Mouse (Mus musculus): ENCODE results near the gene BC004004. TPM values are rescaled to one million over a fixed set of nuclear protein-coding genes. Genes with fewer than 3 reads are reported as not detected.
A peak's percentile ranks its signal among the peaks of the same experiment; 100 is the strongest.
"Not testable (repeated sequence)": the region's sequence is repeated elsewhere in the genome, so short reads cannot be mapped to it uniquely, and the experiment has no call there.

The BC004004 gene
- total RNA-seq, 2 experiments from 2014 or later = 96.8 to 96.9 TPM

DNA sequence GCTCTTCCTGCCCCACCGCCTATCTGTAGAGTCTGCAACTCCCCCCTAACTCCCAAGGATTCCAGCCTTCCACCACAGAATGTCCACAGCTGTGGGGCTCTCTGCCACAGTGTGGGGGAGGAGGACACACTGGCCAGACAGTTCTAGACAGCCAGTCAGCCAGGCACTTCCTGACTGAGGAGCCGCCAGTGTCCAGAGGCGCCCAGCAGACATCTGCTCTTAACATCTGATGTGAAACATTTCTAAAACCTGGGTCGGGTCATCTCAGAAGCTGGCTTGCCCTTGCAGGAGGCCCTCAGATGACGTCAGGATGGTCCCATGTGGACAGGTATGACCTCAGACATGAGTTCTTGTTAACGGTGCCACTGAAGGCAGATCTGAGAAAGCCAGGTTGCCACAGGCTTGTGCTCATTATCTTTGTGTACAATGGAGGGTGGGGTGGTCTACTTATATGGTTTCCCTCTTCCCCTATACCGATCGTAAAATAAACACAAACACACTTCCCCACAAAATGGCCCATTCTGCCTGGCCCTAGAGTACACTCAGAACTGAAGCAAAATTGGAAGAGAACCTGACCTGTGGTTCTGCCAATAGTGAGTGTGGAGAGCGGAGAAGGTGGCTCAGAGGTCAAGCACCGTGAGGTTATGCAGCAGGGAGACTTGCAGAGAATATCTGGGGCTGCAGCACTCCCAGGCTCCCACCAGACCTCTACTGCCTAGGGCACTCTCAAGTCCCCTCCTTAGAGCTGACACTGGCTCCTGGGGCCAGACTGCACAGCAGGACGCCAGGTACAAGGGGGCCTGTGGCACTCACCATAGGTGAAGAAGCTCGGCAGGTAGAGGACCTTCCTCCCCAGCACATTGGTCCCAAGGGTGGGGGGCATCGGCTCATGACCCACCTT is 73.7 kb downstream of the BC004004 start:
- no peak for DNase-seq (ENCODE audit: extremely low spot score in 1 of 2, low spot score in 1 of 2)

DNA sequence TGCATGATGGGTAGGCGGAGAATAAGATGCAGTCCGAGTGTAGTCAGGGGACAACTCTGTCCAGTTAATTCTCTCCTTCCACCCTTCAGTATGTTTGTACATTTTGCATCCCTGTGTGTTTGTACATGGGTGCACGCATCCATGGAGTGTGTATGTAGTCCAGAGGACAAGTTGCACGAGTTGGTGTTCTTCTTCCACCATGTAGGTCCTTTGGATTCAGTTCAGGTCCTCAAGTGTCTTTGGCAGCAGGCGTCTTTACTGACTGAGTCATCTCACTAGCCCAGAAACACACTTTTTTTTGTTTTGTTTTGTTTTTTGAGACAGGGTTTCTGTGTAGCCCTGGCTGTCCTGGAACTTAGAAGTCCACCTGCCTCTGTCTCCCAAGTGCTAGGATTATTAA is 74.7 kb downstream of the BC004004 start:
- no peak for DNase-seq (ENCODE audit: extremely low spot score in 1 of 2, low spot score in 1 of 2)

GRCm38 (mm10) chr17:29345272-29345671 is 76.7 kb downstream of the BC004004 start:
- no peak for DNase-seq (ENCODE audit: extremely low spot score in 1 of 2, low spot score in 1 of 2)

DNA sequence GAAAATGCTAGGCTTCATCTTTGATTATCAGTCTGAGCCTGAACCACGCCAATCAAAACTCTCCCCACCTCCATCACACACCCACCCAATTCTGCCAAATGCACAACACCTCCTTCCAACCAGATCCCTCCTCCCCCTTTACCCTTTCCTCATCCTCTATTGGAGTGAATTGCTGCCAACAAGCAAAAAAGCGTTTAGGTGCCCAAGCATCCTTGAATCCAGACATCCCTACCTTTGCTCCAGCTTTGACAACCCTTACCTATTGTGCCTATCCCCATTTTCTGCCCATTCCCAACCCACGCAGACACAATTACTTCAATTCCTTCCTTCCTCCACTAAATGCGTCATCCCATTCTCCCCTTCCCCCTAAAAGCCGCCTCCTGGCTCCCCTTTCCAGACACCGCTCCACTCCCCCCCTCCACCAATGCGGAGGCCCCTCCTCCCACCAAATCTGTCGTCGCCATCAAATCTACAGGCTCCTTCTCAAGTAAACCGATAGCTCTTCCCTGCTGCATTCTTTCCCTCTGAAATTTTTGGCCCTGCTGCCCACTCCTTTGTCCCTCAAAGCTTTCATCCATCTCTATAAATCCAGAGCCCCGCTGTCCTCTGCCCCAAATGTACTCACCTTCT is 78.0 kb downstream of the BC004004 start:
- DNase-seq (ENCODE audit: extremely low spot score in 1 of 2, low spot score in 1 of 2) = peak in 1 of 2 experiments; percentile 41

GRCm38 (mm10) chr17:29347126-29347644 is 78.6 kb downstream of the BC004004 start:
- peak in 1 of 2 experiments; percentile 46 for DNase-seq (ENCODE audit: extremely low spot score in 1 of 2, low spot score in 1 of 2)

- peak; percentile 91 to 95 for DNase-seq (ENCODE audit: extremely low spot score in 1 of 2, low spot score in 1 of 2)
Measured at GRCm38 (mm10) chr17:29347645-29348256, 79.2 kb downstream of the BC004004 start, which contains the start of gene Mtch1. Gene Mtch1, minus strand, starts transcription at chr17:29347934.

GRCm38 (mm10) chr17:29348996-29349395 is 80.4 kb downstream of the BC004004 start:
- no peak for DNase-seq (ENCODE audit: extremely low spot score in 1 of 2, low spot score in 1 of 2)

- not testable (repeated sequence) for DNase-seq (ENCODE audit: extremely low spot score in 1 of 2, low spot score in 1 of 2)
Measured at GRCm38 (mm10) chr17:29351056-29351455, 82.5 kb downstream of the BC004004 start.

DNA sequence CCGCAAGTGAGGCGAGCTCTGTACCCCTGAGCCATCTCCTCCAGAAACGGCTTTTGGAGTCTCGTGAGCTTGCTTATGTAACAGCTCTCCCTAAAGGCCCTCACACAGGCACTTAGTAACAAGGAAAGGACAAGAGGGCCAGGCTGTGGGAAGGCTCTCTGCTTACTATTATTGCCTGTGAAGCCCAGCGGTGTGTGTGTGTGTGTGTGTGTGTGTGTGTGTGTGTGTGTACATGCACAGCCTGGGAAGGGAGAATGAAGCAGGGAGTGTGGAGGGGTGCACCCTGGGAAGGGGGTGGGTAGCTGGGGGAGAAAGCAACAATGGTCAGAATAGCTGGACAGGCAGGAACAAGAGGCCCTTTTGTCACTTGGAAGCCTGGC is 86.9 kb downstream of the BC004004 start:
- DNase-seq (ENCODE audit: extremely low spot score in 1 of 2, low spot score in 1 of 2) = no peak

GRCm38 (mm10) chr17:29355841-29356478 is 87.4 kb downstream of the BC004004 start:
- peak in 1 of 2 experiments; percentile 42 for DNase-seq (ENCODE audit: extremely low spot score in 1 of 2, low spot score in 1 of 2)

DNA sequence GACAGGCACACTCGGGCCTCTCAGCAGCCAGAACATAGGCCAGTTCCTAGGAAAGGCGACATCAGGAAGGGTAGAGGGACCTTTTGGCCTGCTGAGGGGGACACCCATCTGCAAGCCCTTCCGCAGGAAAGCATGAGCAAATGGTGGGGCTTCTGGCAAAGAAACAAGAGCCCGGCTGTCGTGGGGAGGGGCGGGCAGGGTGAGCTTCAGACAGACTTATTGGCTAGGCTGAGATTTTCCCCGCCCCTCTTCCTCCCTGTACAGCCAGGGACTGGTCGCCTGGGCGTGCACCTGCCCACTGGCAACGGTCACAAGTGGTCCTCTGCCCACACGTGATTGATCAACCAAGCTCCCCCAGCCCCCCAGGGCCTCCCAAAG is 87.9 kb downstream of the BC004004 start:
- DNase-seq (ENCODE audit: extremely low spot score in 1 of 2, low spot score in 1 of 2) = peak in 1 of 2 experiments; percentile 34

GRCm38 (mm10) chr17:29356882-29357281 is 88.3 kb downstream of the BC004004 start:
- DNase-seq (ENCODE audit: extremely low spot score in 1 of 2, low spot score in 1 of 2) = no peak

- no peak for DNase-seq (ENCODE audit: extremely low spot score in 1 of 2, low spot score in 1 of 2)
Measured at GRCm38 (mm10) chr17:29358928-29359327, 90.3 kb downstream of the BC004004 start.

DNA sequence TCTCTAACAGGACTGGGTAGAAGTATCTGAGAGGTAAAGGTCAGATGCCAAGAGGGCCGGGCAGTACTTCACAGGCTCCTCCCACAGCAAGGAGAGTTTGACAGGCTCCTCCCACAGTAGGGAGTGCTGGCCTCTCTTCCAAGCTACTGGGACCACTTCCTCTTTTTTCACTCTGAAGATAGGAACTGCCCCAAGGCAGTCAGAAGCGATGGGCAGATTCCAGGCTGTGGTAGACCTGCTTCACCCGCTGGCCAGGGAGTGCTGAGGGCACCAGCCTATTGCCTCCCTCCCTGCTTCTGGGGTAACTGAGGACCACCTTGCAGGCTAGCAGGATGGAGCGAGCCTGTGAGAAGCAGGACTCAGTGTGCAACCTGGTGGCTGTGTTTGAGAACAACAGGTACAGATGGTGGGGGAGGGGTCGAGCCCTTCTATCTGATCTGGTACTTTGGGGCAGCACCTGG is 92.2 kb downstream of the BC004004 start, which contains the start of gene Fgd2:
Fgd2 (plus strand) TSS at position 154 of the 461 bp plus-strand sequence.
- no peak for DNase-seq (ENCODE audit: extremely low spot score in 1 of 2, low spot score in 1 of 2)

- DNase-seq (ENCODE audit: extremely low spot score in 1 of 2, low spot score in 1 of 2) = no peak
Measured at GRCm38 (mm10) chr17:29361982-29362691, 93.5 kb downstream of the BC004004 start.

DNA sequence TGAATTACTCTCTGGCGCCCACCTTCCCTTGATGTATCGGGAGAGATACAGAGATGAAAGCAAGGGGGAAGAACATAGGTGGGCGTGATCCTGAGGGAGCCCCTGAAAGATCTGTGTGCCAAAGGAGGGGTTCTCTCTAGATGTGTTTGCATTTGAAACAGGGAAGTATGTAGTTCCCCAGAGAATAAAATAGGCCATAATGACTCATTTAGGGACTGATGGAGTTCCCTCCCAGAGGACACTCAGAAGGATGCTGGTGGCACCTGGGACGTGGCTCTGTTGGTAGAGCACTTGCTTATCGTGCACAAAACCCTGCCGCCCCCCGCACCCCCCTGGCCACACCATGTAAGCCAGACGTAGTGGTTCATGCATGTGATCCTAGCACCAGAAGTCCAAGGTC is 94.5 kb downstream of the BC004004 start:
- DNase-seq (ENCODE audit: extremely low spot score in 1 of 2, low spot score in 1 of 2) = no peak
